Mouse (Mus musculus): ENCODE measurements around the gene Efhd2.

DNA sequence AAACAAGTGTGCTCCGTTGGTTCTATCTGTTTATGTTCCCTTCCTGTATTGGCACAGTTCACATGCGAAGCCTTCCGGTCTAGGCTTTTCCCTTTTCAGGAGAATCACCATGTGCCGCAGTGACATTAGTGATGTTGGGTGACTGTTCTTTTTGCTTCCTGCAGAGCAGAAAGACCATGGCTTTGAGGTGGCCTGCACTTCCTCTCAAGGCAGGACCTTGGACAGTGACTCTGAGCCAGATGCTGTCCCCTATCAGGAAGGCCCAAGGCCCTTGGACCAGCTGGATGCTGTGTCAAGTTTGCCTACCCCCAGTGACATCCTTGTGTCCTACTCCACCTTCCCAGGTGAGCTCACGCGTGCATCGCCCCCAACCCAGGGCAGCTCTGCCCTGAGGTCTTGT is 63.3 kb downstream of the Efhd2 start:
- no peak for TF ChIP-seq CTCF (IDR thresholded peaks at IDR 0.05; ENCODE audit: low read depth)
- no peak for TF ChIP-seq EP300 (IDR thresholded peaks at IDR 0.05; ENCODE audit: low read depth)

Measured in liver, postnatal 0 days (tissue).